Mouse (Mus musculus) ES-Bruce4 (cell line): ENCODE data around the gene Neu2.

Experiments
- CTCF ChIP-seq: IDR thresholded peaks from one replicate; pipeline ENCODE4 v1.8.1; 2011; ENCODE audit warnings: low read depth, low read length
- EP300 ChIP-seq: IDR thresholded peaks from 2 replicates; pipeline ENCODE4 v1.6.1; 2011; ENCODE audit warnings: low read depth, low read length; ENCODE audit not compliant: insufficient read depth

DNA sequence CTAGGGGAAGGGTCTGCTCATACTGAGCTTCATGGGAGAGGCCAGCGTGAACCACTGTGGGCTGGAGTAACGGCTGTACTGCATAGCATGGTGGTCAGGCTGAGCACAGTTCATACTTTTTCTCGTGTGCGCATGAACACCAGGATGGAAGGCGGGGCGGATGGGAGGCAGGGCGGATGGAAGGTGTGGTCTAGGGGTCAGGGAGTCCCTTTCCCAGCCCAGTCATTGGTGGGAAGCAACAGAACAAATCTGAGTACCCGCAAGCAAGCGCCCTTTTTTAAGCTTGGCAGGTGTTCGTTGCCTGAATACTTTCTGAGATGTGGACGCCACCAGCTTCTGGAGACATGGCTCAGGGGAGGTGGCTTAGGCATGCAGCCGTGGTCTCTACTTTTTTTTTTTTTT is 127.0 kb downstream of the Neu2 start:
- TF ChIP-seq EP300 (no peak), CTCF (no peak)
